Mouse (Mus musculus) heart, adult 11 months (tissue): ENCODE measurements at regions not wholly inside any gene's neighbourhood (a gene's known extent, or its start where the extent isn't known, plus 50 kb on each side); places are given as distances from the start of the nearest gene placed in this dataset.

Experiments used
- DNase-seq: peaks from one replicate; pipeline ENCODE4 v3.0.0; 2022

GRCm38 (mm10) chr14:123219590-123219989 lies 235.8 kb upstream of the Tmtc4 start:
- DNase-seq, result no peak

GRCm38 (mm10) chr14:123210241-123210640 lies 226.4 kb upstream of the Tmtc4 start:
- no peak for DNase-seq

- no peak for DNase-seq
These were observed 219.0 kb upstream of the Tmtc4 start for GRCm38 (mm10) chr14:123202848-123203247.

GRCm38 (mm10) chr14:123202313-123202712 lies 218.5 kb upstream of the Tmtc4 start:
- DNase-seq, result no peak

GRCm38 (mm10) chr14:123201426-123202274 lies 217.8 kb upstream of the Tmtc4 start:
- peak; percentile 89 for DNase-seq

GRCm38 (mm10) chr14:123199111-123199510 lies 215.3 kb upstream of the Tmtc4 start:
- DNase-seq, result no peak

GRCm38 (mm10) chr14:123192574-123192973 lies 208.7 kb upstream of the Tmtc4 start:
- DNase-seq, result peak; percentile 10

- no peak for DNase-seq
These were observed 206.9 kb upstream of the Tmtc4 start for GRCm38 (mm10) chr14:123190729-123191128.

GRCm38 (mm10) chr14:123187270-123188058 lies 203.6 kb upstream of the Tmtc4 start:
- no peak for DNase-seq

GRCm38 (mm10) chr14:123173183-123173582 lies 189.3 kb upstream of the Tmtc4 start:
- peak; percentile 87 for DNase-seq

GRCm38 (mm10) chr14:123171865-123172264 lies 188.0 kb upstream of the Tmtc4 start:
- DNase-seq, result no peak

- no peak for DNase-seq
These were observed 180.0 kb upstream of the Tmtc4 start for GRCm38 (mm10) chr14:123163842-123164241.

- no peak for DNase-seq
These were observed 159.7 kb upstream of the Tmtc4 start for GRCm38 (mm10) chr14:123143489-123144046.

- DNase-seq, result no peak
These were observed 155.2 kb upstream of the Tmtc4 start for GRCm38 (mm10) chr14:123138743-123139705.

- no peak for DNase-seq
These were observed 150.1 kb upstream of the Tmtc4 start for GRCm38 (mm10) chr14:123133979-123134378.

- DNase-seq, result no peak
These were observed 136.5 kb upstream of the Tmtc4 start for GRCm38 (mm10) chr14:123120361-123120760.

GRCm38 (mm10) chr14:123116337-123116736 lies 132.5 kb upstream of the Tmtc4 start:
- no peak for DNase-seq

- DNase-seq, result no peak
These were observed 126.7 kb upstream of the Tmtc4 start for GRCm38 (mm10) chr14:123110533-123110932.

- DNase-seq, result no peak
These were observed 116.5 kb upstream of the Tmtc4 start for GRCm38 (mm10) chr14:123100371-123100770.

GRCm38 (mm10) chr14:123096086-123096485 lies 112.3 kb upstream of the Tmtc4 start:
- no peak for DNase-seq

- no peak for DNase-seq
These were observed 98.2 kb upstream of the Tmtc4 start for GRCm38 (mm10) chr14:123082065-123082464.

GRCm38 (mm10) chr14:123081016-123081714 lies 97.3 kb upstream of the Tmtc4 start:
- DNase-seq, result no peak
